In genomic region chr5:148550821-148551763, GRCm38 (mm10) we compare ENCODE assay signal across 8 mouse cellular contexts. TPM values are rescaled to one million over a fixed set of nuclear protein-coding genes. Genes with fewer than 3 reads are reported as not detected.
A peak's percentile ranks its signal among the peaks of the same experiment; 100 is the strongest.
DNase-seq lines count a peak whose midpoint lies in the region; ATAC-seq lines count a peak whose summit lies in the region.

No protein-coding gene starts in this region.

- H3K27ac ChIP-seq in forebrain, embryonic 11.5 days (ENCODE audit: low read depth, low read length) = peak overlapping the region; percentile 97
- H3K27ac ChIP-seq in hindbrain, embryonic 12.5 days = peak overlapping the region; percentile 98
- H3K27ac ChIP-seq in limb, embryonic 13.5 days = peak overlapping the region; percentile 97
- peak overlapping the region; percentile 97 for H3K27ac ChIP-seq in midbrain, embryonic 14.5 days (replicated peaks; ENCODE audit: low read depth, low read length)

- H3K36me3 ChIP-seq in forebrain, embryonic 11.5 days (ENCODE audit: control insufficient read depth, insufficient read depth, low read length) = no peaks in the 10 kb centered on the region
- no peaks in the 10 kb centered on the region for H3K36me3 ChIP-seq in hindbrain, embryonic 12.5 days
- no peaks in the 10 kb centered on the region for H3K36me3 ChIP-seq in limb, embryonic 13.5 days
- no peaks in the 10 kb centered on the region for H3K36me3 ChIP-seq in midbrain, embryonic 14.5 days (ENCODE audit: control insufficient read depth, insufficient read depth, low read length)

- DNase-seq in layer of hippocampus, postnatal 10 days (ENCODE audit: low spot score in 2 of 2) = peak; percentile 36 to 48
- no peak for DNase-seq in layer of hippocampus, adult 9-11 months
- DNase-seq in adrenal gland, postnatal 36 days = peak; percentile 59 to 65
- peak; percentile 62 for DNase-seq in forebrain, embryonic 11.5 days (ENCODE audit: low spot score)
- DNase-seq in midbrain, embryonic 14.5 days = peak; percentile 66
- peak; percentile 66 for DNase-seq in testis, postnatal 10 days (ENCODE audit: low spot score)

- WGBS in forebrain, embryonic 11.5 days = under 1% methylated on average over 28 of the region's 28 CpGs
- under 1% methylated on average over 28 of the region's 28 CpGs for WGBS in hindbrain, embryonic 12.5 days
- 1% methylated on average over 28 of the region's 28 CpGs for WGBS in limb, embryonic 13.5 days
- under 1% methylated on average over 28 of the region's 28 CpGs for WGBS in midbrain, embryonic 14.5 days

- H3K4me3 ChIP-seq in forebrain, embryonic 11.5 days (ENCODE audit: low read depth, low read length) = peak overlapping the region; percentile 70
- peak overlapping the region; percentile 59 for H3K4me3 ChIP-seq in hindbrain, embryonic 12.5 days
- H3K4me3 ChIP-seq in limb, embryonic 13.5 days = peak overlapping the region; percentile 66
- peak overlapping the region; percentile 68 for H3K4me3 ChIP-seq in midbrain, embryonic 14.5 days (replicated peaks; ENCODE audit: low read depth, low read length)

- no peak for ATAC-seq in forebrain, embryonic 11.5 days (replicated peaks; ENCODE audit: low FRiP score)
- no peak for ATAC-seq in hindbrain, embryonic 12.5 days (ENCODE audit: low FRiP score)
- no peak for ATAC-seq in limb, embryonic 13.5 days (ENCODE audit: low FRiP score, low read depth)
- ATAC-seq in midbrain, embryonic 14.5 days (ENCODE audit: low FRiP score, low TSS enrichment) = no peak

- peak overlapping the region; percentile 85 for H3K9ac ChIP-seq in forebrain, embryonic 11.5 days (ENCODE audit: low read length)
- peak overlapping the region; percentile 76 for H3K9ac ChIP-seq in hindbrain, embryonic 12.5 days
- H3K9ac ChIP-seq in limb, embryonic 13.5 days = peak overlapping the region; percentile 86
- H3K9ac ChIP-seq in midbrain, embryonic 14.5 days (replicated peaks; ENCODE audit: low read length) = peak overlapping the region; percentile 80

- H3K4me2 ChIP-seq in forebrain, embryonic 11.5 days (ENCODE audit: low read depth, low read length, severe bottlenecking) = peak overlapping the region; percentile 66
- peak overlapping the region; percentile 64 for H3K4me2 ChIP-seq in hindbrain, embryonic 12.5 days (replicated peaks)
- peak overlapping the region; percentile 87 for H3K4me2 ChIP-seq in limb, embryonic 13.5 days (replicated peaks)
- peak overlapping the region; percentile 74 for H3K4me2 ChIP-seq in midbrain, embryonic 14.5 days (ENCODE audit: low read length)

- H3K27me3 ChIP-seq in forebrain, embryonic 11.5 days (ENCODE audit: control insufficient read depth, insufficient read depth, low read length) = no peaks in the 10 kb centered on the region
- 0 out of 2 replicates have a peak, but pooled peaks cover 4% of the 10 kb centered on the region for H3K27me3 ChIP-seq in hindbrain, embryonic 12.5 days
- H3K27me3 ChIP-seq in limb, embryonic 13.5 days = peaks cover 18% of the 10 kb centered on the region
- H3K27me3 ChIP-seq in midbrain, embryonic 14.5 days (ENCODE audit: control insufficient read depth, insufficient read depth, low read length) = no peaks in the 10 kb centered on the region; the same call in 1 of the 2 replicates

- H3K9me3 ChIP-seq in forebrain, embryonic 11.5 days (ENCODE audit: control insufficient read depth, low read length) = no peaks in the 10 kb centered on the region
- no peaks in the 10 kb centered on the region for H3K9me3 ChIP-seq in hindbrain, embryonic 12.5 days (replicated peaks)
- no peaks in the 10 kb centered on the region for H3K9me3 ChIP-seq in limb, embryonic 13.5 days
- H3K9me3 ChIP-seq in midbrain, embryonic 14.5 days (ENCODE audit: control insufficient read depth, low read length) = no peaks in the 10 kb centered on the region

- peaks cover 11% of the 10 kb centered on the region; the same call in 1 of the 2 replicates for H3K4me1 ChIP-seq in forebrain, embryonic 11.5 days (replicated peaks; ENCODE audit: control insufficient read depth, insufficient read depth, low read length)
- peaks cover 38% of the 10 kb centered on the region for H3K4me1 ChIP-seq in hindbrain, embryonic 12.5 days
- H3K4me1 ChIP-seq in limb, embryonic 13.5 days = peaks cover 53% of the 10 kb centered on the region
- H3K4me1 ChIP-seq in midbrain, embryonic 14.5 days (ENCODE audit: control insufficient read depth, insufficient read depth, low read length) = peaks cover 32% of the 10 kb centered on the region

RNA-seq across cellular contexts. Expression of gene Ubl3, which starts 1.5 kb away (rescaled TPM):
- total RNA-seq in layer of hippocampus, postnatal 10 days (2021) = 100 to 1,000 TPM; 126 to 140 TPM
- total RNA-seq in adrenal gland, postnatal 36 days (2021) = 100 to 1,000 TPM; 145 to 188 TPM
- 83.7 and 84.2 TPM in 2 replicates for polyA plus RNA-seq in forebrain, embryonic 11.5 days (2014; fragmentation: Nextera tagmentation; extraction: Ambion mirVana)
- 93.4 and 107 TPM in 2 replicates for polyA plus RNA-seq in hindbrain, embryonic 12.5 days (2016; fragmentation: Nextera tagmentation; extraction: Ambion mirVana)
- 68.1 and 69.7 TPM in 2 replicates for polyA plus RNA-seq in limb, embryonic 13.5 days (2015; fragmentation: Nextera tagmentation; extraction: Ambion mirVana)
- polyA plus RNA-seq in midbrain, embryonic 14.5 days (2014; fragmentation: Nextera tagmentation; extraction: Ambion mirVana) = 75.7 and 87.9 TPM in 2 replicates
